Mouse (Mus musculus): Measurements from ENCODE around the gene Chsy1.

The Chsy1 gene

DNA sequence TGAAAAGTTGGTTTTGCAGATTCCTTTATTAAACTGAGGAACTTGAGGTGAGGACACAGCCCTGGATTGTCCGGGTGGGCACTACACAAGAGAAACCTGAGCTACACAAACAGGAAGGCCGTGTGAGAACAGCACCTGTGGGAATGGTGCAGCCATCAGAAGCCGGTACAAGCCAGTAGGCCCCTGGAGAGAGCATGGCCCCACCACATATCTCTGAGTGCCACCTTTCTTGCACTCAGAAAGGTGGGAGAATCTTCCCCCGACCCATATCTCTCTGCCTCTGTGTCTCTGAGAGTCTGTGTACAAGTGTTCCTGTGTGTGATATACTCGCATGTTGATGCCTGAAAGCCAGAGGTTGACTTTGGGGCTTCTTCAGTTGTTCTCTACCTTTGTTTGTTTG lies 29.6 kb downstream of the Chsy1 start:
- no peak for DNase-seq (ENCODE audit: low read depth, low spot score)

DNA sequence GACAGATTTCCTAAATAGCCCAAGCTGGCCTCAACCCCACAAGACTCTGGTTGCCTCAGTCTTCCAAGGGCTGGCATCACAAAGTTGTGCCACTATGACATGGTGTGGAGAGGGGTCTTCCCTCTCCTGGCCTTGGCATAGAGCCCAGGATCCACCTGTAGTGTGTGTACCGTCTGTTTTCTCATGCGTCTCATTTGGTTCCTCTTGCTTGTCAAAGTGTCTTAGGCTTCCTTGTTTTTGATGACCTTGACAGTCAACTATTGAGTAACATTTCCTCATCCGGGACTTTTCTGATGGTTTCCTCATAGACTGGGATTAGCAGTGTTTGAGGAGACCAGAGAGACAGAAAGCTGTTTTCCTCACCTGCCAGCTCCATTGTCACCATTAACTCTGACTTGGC lies 30.8 kb downstream of the Chsy1 start:
- peak; percentile 56 for DNase-seq (ENCODE audit: low read depth, low spot score)

DNA sequence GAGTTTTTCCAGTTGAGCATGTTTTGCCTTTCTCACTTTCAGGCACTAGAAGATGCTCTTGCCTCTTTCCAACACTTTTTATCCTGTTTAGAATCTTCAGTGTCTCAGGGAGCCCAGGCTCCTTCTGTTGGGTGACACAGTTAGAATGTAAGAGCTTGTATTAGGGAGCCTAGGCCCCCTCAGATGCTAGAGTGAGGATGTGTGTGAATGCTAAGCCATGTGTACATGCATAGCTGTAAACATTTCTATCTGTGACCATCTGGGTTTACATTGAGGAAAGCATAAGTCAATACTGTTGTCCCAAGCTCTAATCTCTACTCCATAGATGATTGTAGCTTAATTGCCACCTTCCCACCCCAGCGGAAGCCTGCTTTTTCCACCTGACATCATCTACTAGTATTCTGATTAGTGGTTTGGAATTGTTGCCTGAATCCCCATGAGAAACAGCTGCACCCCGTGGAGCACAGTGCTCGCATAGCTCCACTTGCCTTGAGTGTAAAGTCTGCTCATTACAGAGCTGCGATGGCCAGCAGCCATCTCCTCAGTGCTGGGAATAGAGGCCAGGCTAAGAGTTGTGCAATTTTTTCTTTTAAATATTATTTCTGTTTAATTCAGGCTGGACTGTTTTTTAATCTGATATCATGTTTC lies 31.7 kb downstream of the Chsy1 start:
- no peak for DNase-seq (ENCODE audit: low read depth, low spot score)

DNA sequence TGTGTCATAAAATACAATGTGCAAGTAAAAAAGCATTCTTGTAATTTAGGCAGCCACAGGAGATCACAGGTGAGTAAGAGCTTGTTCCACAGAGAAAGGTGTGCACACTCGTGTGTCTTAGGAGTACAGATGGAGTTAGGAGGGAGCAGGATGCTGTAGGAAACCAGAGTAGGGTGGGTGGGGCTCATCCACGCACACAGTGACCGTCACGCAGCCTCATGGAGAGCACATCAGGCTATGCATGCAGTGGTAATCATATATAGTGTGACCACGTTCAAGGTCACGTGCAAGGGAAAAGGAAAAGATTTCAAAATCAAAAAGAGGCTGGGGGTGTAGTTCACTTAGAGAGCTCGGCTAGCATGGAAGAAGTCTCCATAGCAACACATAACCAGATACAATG lies 33.2 kb downstream of the Chsy1 start:
- no peak for DNase-seq (ENCODE audit: low read depth, low spot score)

DNA sequence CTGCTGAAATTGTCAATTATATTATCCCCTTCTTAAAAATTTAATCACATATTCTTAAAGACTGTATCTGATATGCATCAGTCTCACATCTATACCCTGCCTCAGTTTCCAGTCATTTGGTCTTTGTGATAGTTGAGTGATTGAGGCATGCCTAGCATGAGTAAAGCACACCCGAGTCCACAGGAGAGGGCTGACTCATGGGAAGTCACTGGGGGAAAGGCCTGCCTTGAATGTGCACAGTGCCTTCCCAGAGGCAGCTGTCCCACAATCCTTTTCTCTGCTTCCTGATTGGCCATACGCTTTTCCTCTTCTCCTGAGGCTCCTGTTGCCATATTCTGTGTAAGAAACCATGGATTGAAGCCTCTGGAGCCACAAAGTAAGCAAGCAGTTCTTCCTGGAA lies 35.2 kb downstream of the Chsy1 start:
- no peak for DNase-seq (ENCODE audit: low read depth, low spot score)

DNA sequence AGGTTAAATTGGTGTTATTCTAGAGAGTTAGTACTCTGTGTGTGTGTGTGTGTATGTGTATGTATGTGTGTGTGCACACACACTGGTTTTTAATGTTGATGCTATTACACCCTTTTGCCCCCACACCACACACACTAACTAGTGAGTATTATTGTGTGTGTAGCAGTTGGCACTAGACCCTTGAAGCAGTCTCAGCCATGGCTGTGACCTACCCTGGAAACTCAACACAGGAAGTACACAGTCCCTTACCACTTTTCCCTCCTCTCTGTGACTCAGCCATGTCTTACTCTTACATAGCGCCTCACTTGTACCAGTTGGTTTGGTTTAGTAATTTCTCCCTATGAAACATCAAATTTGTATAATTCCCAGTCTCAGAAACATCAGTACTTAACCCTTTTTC lies 37.8 kb downstream of the Chsy1 start:
- DNase-seq (ENCODE audit: low read depth, low spot score) = no peak

DNA sequence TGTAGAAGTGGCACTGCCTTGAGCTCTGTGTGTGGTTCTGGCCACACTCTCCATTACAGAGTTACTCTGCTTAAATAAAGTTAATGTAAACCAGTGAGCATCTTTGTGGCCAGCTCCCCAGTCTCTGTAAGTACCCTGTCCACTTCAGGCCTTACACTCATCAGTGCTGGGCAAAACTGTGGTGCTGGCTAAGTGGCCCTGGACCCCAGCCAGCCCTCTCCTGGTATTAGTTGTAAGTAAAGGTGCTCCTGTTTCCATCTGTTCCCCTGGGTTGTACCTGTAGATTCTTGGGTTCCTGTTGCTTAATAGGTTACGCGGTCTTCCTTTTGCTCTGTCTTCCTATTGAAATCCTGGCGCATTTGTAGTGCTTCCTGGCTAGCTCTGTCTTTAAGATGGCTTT lies 38.5 kb downstream of the Chsy1 start:
- DNase-seq (ENCODE audit: low read depth, low spot score) = no peak

DNA sequence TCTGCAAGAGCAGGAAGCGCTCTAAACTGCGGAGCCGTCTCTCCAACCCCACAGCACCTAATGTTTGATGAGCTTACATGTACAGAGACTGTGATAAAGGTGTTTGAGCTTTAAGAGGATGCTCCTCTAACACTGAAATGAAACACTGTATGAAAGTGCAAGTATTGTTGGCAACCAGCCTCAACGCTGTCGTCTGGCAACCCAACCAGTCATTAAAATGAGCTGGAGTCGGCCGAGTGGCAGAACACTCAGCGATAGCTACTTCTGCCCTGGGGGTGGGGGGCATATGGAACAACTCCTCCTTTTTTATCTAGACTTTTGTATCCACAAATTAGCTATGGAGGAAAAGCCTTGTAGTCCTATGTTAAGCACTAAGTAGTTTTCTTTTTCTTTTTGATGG lies 40.2 kb downstream of the Chsy1 start:
- no peak for DNase-seq (ENCODE audit: low read depth, low spot score)

DNA sequence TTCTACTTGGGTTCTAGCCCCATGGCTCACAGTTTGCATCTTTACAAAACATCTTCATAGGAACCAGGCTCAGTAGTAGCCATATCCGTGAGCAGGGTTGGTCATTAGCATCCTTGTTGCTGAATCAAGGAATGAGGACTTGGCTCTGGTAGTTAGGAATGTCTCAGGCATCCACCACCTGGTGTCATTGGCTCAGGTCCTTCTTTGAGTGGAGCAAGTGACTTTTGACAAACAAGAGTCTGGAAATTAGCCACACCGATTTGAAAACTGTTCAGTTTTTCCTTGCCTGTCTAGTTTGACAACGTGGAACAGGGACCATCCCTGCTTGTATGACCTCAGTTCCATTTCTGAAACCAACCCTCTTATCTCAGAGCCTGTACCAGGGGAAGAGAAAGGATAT lies 41.1 kb downstream of the Chsy1 start:
- no peak for DNase-seq (ENCODE audit: low read depth, low spot score)

DNA sequence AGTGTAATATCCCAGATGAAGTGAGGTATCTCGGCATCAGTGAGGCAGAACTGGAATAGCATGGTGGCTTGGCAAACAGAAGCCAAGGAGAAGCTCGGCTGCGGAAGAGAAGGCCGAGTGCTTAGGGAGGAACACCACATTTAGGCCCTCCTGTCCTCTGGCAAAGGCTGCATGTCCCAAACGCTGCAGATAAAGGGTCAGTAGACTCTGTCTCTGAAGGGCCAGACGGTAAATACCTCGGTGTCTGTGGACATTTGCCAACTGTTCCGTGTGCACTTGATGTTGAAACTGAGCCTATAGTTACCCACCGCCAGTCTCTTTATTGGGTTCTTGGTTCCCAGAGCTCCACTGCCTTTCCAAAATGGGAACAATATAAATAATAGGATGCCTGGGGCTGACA lies 48.1 kb downstream of the Chsy1 start:
- no peak for DNase-seq (ENCODE audit: low read depth, low spot score)

DNA sequence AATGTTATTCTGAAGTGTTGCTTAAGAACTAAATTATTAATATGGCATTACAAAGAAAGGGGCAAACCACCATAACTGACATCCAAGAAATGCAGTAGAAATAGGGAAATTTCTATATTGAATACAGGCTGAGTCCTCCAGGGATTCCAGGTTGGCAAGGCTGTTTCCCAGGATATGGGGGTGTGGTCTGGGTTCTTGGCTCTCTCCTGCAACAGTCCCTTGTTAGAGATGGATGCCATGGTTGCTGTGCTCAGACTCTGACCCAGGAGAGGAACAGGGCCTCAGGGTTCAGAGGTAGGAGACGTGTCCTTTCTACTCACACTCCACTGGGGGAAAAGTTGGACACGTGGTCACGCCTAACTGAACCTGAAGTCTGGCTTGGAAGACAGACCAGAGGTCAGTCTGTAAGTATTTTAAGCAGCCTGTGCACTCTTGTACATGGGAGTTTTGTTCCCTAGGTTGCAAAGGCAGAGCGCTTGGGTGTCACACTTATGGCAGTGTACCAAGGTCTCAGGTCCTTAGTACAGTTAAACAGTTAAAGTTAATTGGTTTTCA lies 48.6 kb downstream of the Chsy1 start:
- DNase-seq (ENCODE audit: low read depth, low spot score) = no peak

DNA sequence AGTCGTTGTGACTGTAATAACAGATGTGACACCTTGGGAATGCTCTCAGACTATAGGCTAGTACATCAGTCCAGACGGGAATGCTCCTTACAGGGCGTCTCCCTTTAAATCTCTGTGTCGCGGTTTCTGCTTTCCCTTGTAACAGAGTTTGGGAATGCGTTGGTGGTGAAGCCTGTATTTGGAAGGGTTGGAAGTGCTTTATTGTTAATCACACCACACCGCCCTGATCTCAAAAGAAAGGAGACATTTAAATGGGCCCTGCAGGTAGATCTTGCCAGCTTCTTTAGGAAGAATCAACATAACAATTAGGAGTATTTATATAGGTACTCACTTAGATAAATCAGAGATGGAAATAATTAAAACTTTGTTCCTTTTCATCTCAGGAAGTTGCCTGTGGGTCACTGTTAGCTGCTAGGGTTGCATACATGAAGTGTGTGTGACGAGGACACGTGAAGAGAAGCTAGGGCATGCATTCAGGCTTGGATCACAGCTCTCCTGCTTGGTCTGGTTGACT lies 49.4 kb downstream of the Chsy1 start:
- no peak for DNase-seq (ENCODE audit: low read depth, low spot score)

DNA sequence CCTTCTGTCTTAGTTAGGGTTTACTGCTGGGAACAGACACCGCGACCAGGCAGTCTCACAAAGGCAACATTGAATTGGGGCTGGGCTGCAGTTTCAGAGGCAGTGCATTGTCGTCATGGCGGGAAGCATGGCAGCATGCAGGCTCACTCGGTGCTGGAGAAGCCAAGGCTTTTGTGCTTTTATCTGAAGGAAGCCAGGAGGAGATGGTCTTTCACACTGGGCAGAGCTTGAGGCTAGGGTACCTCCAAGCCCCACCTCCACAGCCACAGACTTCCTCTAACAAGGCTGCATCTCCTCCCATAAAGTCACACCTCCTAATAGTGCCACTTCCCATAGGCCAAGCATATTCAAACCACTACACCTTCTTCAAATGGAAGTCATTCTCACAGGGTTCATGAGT lies 50.6 kb downstream of the Chsy1 start:
- DNase-seq (ENCODE audit: low read depth, low spot score) = no peak

DNA sequence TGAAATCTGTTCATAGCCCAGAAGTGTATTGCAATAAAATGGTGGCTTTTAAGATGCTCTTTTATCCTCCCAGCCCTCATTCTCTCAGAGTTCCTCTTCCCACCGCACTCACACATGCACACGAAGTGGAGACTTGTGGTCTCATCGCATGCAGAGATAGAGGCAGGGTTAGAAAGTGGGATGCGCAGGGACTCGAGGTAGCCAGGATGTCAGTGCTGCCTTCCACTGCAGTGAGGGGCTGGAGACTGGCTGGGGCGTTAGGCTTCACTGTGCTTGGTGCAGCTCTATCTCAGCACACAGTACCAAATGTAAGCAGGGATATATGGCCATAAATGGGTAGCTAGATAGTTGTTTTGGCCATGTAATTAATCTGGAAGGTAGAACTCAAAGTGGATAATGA lies 52.5 kb downstream of the Chsy1 start:
- DNase-seq (ENCODE audit: low read depth, low spot score) = no peak

DNA sequence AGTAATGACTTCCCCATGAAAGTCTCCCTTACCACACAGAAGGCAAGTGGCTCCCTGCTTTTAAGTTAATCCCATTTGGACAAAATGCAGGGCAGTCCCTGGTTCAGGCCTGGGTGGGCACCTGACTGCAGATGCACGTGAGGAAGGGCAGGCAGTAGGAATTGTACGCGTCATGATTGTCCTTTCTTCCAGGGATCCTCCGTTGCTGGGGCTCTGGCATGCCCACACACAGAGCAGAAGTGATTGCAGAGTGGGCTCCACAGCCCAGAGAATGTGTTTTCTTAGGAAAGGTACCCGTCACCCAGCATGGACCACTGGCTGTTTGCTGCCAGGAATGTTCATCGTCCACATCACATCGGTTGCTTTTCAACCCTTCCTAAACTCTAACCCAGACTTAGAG lies 53.2 kb downstream of the Chsy1 start:
- DNase-seq (ENCODE audit: low read depth, low spot score) = no peak

DNA sequence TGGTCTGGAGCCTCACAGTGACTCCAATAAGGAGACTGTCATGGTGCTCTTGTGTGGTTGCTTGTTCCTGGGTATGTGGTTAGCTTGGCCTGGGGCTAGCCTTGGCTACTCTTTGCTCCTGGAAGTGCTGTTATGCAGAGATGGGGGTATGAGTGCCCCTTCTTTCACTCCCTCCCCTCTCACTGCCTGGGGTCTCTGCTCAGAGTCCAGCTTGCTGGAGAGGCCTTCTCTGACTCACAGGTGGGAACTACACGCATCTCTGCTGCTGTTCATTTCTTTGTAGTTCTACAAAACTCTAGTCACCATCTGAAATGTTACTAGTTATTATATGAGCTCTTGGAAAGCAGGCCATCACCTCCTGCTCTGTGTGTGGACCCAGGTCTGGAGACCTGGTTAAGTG lies 53.7 kb downstream of the Chsy1 start:
- no peak for DNase-seq (ENCODE audit: low read depth, low spot score)

DNA sequence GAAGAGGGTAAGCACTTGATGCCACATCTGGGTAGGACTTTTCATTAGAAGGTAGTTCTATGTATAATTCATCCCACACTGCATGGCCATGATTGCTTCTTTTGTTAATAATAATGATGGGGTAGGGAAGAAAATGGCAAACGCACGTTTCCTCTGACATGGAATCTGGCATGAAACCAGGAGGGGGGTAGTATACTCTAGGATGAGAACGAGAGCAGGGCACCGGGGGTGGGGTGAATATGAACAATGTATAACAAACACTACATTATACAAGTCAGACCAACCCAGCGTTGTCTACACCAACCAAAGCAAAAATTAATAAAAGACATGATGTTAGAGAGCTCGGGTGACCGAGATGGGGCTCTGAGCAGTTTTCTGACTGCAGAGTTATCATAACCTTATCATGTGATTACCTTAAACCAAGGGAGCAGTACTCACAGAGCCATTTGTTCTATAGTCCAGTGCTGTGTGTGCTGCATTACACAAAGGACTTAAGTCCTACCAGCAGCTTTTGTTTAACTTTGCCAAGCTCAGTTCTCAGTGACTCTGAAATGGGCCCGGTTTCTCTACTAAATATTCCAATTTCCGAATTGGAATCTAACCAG lies 55.2 kb downstream of the Chsy1 start:
- no peak for DNase-seq (ENCODE audit: low read depth, low spot score)

DNA sequence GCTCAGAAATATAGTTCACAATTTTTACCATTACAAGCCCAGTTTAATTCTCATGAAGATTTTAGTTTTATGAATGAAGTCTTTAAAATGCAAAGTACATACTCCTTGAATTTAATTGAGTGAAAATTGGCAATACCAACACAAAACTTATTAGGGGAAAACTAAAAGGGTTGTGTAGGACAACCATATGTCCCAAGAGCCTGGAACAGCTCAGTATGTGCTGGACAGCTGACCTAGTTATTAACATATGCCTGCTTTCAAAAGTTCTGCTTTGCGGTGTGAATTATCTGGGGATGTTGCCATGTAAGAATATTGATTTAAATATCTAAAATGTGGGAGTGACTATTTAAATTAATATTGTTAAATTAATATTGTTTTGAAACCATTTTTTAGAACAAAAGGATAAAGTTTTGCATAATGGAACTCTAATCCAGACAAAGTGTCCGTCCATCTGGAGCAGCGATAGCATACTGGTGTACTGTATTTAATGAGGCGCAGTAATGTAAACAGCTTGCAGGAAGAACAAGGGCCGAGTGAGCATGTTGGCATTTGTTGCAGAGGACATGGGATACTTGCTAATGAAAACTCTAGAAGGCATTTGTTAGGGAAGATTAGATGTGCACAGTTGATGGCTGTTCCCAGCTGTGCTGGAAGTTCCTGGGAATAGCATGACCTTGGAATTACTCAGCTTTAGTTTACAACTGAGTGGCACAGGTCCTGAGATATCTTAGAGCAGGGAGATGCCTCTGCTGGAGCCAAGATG lies 55.9 kb downstream of the Chsy1 start:
- DNase-seq (ENCODE audit: low read depth, low spot score) = no peak

DNA sequence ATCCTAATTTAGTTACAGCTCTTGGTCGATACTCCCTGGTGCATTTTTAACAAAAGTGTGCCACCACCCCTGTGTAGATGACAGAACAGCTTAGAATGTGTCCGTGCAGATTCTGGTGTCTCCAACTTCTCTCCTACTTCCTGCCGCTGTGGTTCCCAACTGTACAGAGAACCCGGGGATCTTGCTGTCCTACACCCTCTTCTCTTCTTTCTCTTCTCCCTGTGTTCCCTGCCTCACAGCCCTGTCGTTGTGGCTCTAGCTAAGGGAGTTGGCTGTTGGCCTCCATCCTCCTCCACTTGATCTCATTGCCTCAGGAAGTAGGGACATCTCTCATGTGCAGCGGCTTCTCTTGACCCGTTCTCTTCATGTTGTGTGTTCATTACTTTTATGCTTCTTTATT lies 59.6 kb downstream of the Chsy1 start:
- no peak for DNase-seq (ENCODE audit: low read depth, low spot score)

DNA sequence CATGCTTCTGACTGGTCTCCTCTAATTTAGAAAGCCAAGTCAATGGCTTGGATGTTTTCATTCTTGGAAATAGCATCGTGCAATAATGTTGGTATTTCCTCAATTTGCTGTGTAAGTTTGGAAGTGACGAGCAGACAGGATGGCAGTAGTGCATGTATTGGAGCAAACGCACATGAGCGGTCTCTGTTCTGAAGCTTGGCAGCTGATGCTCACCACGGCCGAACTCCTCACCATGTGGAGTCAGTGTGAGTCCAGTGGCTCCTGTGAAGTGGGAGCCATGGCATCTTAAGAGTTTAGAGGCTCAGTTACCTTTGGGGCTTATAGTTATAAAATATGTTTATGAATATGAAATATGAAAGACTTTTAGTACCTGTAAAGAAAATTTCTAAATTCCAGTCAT lies 60.2 kb downstream of the Chsy1 start:
- no peak for DNase-seq (ENCODE audit: low read depth, low spot score)

DNA sequence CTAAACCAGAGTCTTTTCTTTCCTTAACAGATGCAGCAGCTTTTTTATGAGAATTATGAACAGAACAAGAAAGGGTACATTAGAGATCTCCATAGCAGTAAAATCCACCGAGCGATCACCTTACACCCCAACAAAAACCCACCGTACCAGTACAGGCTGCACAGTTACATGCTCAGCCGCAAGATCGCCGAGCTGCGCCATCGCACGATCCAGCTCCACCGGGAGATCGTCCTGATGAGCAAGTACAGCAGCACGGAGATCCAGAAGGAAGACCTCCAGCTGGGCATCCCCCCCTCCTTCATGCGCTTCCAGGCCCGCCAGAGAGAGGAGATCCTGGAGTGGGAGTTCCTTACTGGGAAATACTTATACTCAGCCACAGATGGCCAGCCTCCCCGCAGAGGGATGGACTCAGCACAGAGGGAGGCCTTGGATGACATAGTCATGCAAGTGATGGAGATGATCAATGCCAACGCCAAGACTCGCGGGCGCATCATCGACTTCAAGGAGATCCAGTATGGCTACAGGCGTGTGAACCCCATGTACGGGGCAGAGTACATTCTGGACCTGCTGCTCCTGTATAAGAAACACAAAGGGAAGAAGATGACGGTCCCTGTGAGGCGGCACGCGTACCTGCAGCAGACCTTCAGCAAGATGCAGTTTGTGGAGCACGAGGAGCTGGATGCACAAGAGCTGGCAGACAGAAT lies 61.6 kb downstream of the Chsy1 start:
- no peak for DNase-seq (ENCODE audit: low read depth, low spot score)

DNA sequence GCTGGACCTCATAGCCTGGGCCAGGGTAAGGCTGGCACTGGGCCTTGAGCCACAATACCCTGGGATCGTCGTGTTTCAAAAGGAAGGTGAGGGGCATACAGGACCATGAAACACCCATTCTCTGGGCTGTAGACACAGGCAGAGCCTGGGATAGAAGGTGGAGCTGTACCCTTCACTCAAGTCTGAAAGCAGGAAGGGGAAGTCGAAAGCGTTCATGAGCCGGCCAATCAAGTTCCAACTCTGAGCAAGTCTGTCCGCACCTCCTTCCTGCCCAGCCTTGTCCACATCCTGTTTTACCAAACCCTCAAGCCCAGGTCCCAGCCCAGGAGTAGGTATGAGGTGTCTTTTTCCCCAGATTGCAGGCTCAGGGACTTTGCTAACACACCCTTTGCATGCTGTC lies 66.4 kb downstream of the Chsy1 start:
- peak; percentile 21 for DNase-seq (ENCODE audit: low read depth, low spot score)
